Mouse (Mus musculus) megakaryocyte, embryonic 14.5 days (primary cell): ENCODE measurements around the gene Babam2.

ENCODE experiments used
- FLI1 ChIP-seq: IDR thresholded peaks from 2 replicates; pipeline ENCODE4 v1.6.1; 2012; ENCODE audit warnings: low read length, inconsistent platforms, mixed read lengths
- GATA1 ChIP-seq: IDR thresholded peaks from 3 replicates; pipeline ENCODE4 v1.6.1; 2012; ENCODE audit warnings: mixed read lengths, low read length, inconsistent platforms, borderline replicate concordance

DNA sequence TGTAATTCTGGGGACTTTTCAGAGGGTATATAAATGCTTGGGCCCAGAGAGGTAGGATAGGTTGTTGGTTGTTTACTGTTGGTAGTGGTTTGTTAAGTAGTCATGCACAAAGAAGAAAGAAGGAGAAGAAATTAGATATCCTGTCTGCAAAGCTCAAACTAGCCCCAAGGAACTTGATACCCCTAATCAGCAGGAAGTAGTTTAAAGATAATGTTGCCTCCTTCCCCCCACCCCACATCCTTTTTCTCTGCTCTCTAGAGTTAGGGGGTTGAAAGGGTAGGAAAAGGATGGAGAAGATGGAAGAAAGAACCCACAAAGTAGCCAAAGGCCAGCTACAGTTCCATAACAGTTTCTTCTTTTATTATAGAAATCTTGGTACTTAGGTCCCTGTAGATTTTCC is 99.5 kb downstream of the Babam2 start:
- no peak for TF ChIP-seq GATA1
- no peak for TF ChIP-seq FLI1
